Mouse (Mus musculus) limb, embryonic 10.5 days (tissue): ENCODE measurements around the gene Trappc3. TPM values are rescaled to one million over a fixed set of nuclear protein-coding genes. Genes with fewer than 3 reads are reported as not detected.
"Not testable (repeated sequence)": the region's sequence is repeated elsewhere in the genome, so short reads cannot be mapped to it uniquely, and the experiment has no call there.

Experiments used
- DNase-seq: peaks from one replicate; pipeline ENCODE4 v3.0.0-alpha.2; 2017; ENCODE audit warnings: low spot score
- H3K27ac ChIP-seq: fragments of 300-500 bp; sonication (generic); 2 replicates; pipeline ENCODE4 v1.5.1; 2016; ENCODE audit warnings: mild to moderate bottlenecking
- H3K27me3 ChIP-seq: fragments of 300-500 bp; sonication (generic); 2 replicates; pipeline ENCODE4 v1.6.1; 2016; ENCODE audit warnings: low read depth, mild to moderate bottlenecking; ENCODE audit not compliant: poor library complexity, severe bottlenecking
- H3K36me3 ChIP-seq: fragments of 300-500 bp; sonication (generic); 2 replicates; pipeline ENCODE4 v1.6.1; 2016; ENCODE audit warnings: mild to moderate bottlenecking, moderate library complexity
- H3K4me1 ChIP-seq: fragments of 300-500 bp; sonication (generic); 2 replicates; pipeline ENCODE4 v1.6.1; 2016
- H3K4me3 ChIP-seq: fragments of 300-500 bp; sonication (generic); 2 replicates; pipeline ENCODE4 v1.5.1; 2016; ENCODE audit warnings: mild to moderate bottlenecking, moderate library complexity
- H3K9me3 ChIP-seq: fragments of 300-500 bp; sonication (generic); replicated peaks from 2 replicates; pipeline ENCODE4 v1.6.1; 2016; ENCODE audit warnings: mild to moderate bottlenecking
- WGBS: fragments of 180-500 bp; shearing (Covaris S2); methylation state at CpG from one replicate; pipeline ENCODE4 v1.1.7; 2016; 5-methylcytosine and 5-hydroxymethylcytosine counted together
- polyA plus RNA-seq: library from polyadenylated mRNA; unstranded; fragments of >200 nt; fragmentation: Nextera tagmentation; extraction: Ambion mirVana; gene quantifications from 2 replicates; pipeline ENCODE4 v1.2.1, GENCODE M21; 2016

Trappc3 gene
- 83.1 and 95.3 TPM in 2 replicates for polyA plus RNA-seq

DNA sequence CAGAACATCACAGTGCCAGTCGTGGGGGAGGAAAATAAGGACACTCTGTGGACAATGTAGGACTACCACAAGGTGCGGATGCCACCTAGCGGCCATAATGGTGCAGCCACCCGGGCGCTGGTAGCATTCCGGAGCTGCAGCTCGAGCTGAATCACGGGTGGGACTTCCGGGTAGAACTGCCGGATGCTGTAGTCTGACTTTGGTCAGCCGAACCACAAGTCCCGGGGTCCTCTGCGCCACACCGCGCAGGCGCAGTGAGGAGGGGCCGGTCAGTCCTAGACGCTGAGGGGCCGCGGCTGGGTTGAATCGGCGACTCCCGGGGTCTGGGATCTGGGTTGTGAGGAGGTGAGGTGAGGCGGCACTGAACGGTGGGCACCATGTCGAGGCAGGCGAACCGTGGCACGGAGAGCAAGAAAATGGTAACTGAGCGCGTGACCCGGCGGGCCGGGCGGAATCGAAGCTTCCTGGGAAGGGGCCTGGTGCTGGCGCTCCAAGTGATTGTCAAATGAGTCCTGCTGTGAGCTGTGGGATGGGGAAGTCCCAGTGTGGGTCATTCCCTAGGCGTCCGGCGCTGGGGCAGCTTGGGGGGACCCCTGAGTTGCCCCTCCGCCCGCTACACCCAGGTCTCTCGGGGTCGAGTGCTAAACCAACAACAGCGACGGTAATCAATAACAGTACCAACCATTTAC lies at the start of gene Trappc3:
TSS of gene Trappc3 (plus strand) at position 207 of the 689 bp plus-strand sequence.
- Histone ChIP-seq H3K4me3 (peak within 1 kb of the TSS; percentile 86), H3K4me1 (peaks cover 56% of the 10 kb centered on the region), H3K27ac (peak within 1 kb of the TSS; percentile 91), H3K27me3 (no peaks in the 10 kb centered on the region), H3K36me3 (0 out of 2 replicates have a peak, but pooled peaks cover 4% of the 10 kb centered on the region), H3K9me3 (no peaks in the 10 kb centered on the region)
- WGBS: 2% methylated on average over 46 of the region's 46 CpGs
- DNase-seq: peak; percentile 99

DNA sequence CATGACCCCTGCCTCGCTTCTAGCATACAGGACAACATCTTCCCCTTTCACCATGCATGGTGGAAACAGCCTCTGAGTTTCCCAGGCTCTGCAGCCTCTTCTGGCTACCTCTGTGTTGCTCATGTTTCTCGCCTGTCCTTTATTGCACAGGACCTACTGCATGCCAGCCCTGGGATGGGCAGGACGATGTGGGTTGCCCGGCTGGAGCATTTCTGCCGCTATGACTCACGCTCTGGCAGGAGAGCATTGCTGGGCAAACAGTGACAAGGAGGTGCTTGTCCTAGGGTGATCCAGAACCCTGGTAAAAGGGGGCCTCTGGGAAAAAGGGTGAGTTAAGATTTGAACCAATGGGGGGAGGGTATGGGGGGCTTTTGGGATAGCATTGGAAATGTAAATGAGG lies 44.4 kb upstream of the Trappc3 start:
- Histone ChIP-seq H3K4me3 (no peak overlapping the region), H3K9me3 (no peaks in the 10 kb centered on the region), H3K27ac (no peak overlapping the region), H3K4me1 (no peaks in the 10 kb centered on the region), H3K27me3 (no peaks in the 10 kb centered on the region), H3K36me3 (no peaks in the 10 kb centered on the region)
- 86% methylated on average over 6 of the region's 6 CpGs for WGBS
- no peak for DNase-seq

DNA sequence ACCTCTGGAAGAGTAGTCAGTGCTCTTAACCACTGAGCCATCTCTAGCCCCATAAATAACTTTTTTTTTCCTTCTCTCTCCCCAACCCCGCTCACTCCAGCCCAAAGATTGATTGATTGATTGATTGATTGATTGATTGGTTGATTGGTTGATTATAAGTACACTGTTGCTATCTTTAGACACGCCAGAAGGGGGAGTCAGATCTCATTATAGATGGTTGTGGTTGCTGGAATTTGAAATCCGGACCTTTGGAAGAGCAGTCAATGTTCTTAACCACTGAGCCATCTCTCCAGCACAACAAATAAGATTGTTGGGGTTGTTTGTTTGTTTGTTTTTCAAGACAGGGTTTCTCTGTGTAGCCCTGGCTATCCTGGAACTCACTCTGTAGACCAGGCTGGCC lies 42.6 kb upstream of the Trappc3 start:
- H3K4me3 ChIP-seq, H3K27me3 ChIP-seq, DNase-seq, H3K4me1 ChIP-seq, H3K36me3 ChIP-seq, H3K27ac ChIP-seq, H3K9me3 ChIP-seq: not testable (repeated sequence)
- 62% methylated on average over 3 of the region's 3 CpGs for WGBS

DNA sequence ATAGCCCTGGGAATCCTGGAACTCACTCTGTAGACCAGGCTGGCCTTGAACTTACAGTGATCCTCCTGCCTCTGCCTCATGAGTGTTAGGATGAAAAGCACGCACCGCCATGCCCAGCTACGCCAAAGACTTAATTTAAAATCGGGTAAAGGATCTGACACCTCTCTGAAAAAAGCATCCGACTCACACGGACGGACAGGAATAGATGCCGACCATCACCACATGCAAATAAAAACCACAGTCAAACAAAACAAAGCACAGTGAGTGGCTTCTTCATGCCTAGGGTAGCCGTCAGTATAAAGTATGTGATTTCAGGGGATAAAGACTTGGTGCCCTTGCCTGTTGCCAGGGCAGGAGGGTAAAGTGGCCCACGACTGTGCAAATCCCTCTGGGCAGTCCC lies 42.1 kb upstream of the Trappc3 start:
- no peaks in the 10 kb centered on the region for H3K27me3 ChIP-seq
- no peaks in the 10 kb centered on the region for H3K9me3 ChIP-seq
- H3K4me1 ChIP-seq: no peaks in the 10 kb centered on the region
- H3K27ac ChIP-seq: no peak overlapping the region
- 95% methylated on average over 10 of the region's 10 CpGs for WGBS
- no peak overlapping the region for H3K4me3 ChIP-seq
- no peaks in the 10 kb centered on the region for H3K36me3 ChIP-seq
- DNase-seq: no peak

DNA sequence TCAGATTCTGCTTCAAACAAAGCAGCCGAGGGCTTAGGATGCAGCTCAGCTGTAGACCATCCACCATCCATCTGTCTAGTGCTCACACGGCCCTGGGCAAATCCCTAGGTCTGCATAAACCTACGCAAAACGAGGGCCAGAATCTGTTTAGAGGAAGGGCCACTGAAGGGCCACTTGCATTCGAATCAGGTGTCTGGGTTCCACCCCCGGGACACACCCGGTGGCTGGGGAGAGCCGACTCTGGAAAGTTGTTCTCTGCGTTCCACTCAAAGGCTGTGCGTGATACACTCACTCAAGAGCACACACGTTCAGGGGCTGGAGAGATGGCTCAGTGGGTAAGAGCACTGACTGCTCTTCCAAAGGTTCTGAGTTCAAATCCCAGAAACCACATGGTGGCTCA lies 39.5 kb upstream of the Trappc3 start:
- Histone ChIP-seq H3K27ac (no peak overlapping the region), H3K36me3 (no peaks in the 10 kb centered on the region), H3K4me1 (peaks cover 6% of the 10 kb centered on the region), H3K4me3 (no peak overlapping the region), H3K27me3 (no peaks in the 10 kb centered on the region), H3K9me3 (no peaks in the 10 kb centered on the region)
- no peak for DNase-seq
- WGBS: 91% methylated on average over 11 of the region's 11 CpGs

DNA sequence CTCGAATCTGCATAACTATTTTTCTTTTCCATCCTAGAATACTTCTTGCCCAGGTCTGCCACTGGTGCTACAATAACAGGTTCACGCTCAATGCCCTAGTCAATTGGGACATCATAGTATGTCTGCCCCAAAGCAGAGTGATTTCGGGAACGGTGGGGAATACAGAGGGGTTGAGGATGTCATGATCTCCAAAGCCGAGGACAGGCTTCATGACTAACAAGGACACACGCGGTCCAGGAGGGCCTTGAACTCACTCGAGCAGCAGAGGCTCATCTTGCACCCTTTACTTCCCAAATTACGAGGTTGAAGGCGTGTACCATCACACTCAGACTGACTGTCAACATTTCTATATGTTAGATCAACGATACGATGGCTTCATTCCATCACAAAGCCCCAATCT lies 35.5 kb upstream of the Trappc3 start:
- no peak overlapping the region for H3K4me3 ChIP-seq
- peaks cover 28% of the 10 kb centered on the region for H3K4me1 ChIP-seq
- no peak for DNase-seq
- H3K9me3 ChIP-seq: no peaks in the 10 kb centered on the region
- peaks cover 19% of the 10 kb centered on the region for H3K36me3 ChIP-seq
- H3K27me3 ChIP-seq: no peaks in the 10 kb centered on the region
- H3K27ac ChIP-seq: no peak overlapping the region
- 57% methylated on average over 12 of the region's 12 CpGs for WGBS

DNA sequence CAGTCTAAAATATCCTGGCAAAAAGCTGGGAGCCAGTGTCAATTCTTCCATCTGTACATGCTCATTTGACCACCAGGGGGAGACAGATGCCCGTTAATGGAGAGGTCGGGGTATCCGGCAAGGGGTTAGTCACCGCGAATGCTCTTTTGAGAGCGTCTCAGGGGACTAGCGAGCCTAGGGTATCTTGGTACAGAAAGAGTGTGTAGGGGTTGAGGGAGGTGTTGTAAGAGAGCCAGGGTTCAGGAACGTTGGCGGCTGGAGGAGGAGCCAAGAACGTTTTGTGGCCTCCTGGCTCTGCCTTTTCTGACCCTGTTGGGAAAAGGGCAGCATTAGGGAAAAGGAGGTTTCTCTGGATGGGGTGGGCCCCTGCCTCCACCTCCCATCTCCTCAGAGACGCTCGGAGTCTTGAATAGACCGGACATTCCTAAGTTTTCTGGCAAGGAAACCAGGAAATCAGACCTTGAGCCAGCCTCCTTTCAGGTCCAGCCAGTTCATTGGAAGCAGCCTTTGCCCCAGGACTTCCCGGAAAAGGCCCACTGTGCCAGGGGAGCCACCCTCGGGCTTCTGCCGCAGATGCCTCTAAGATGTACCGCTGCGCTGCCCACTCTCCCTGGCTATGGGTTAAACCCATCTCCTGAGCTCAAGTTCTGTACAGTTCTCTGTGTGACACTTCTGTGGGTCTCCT lies 34.9 kb upstream of the Trappc3 start:
- H3K4me3 ChIP-seq: peak overlapping the region; percentile 37
- 12% methylated on average over 18 of the region's 18 CpGs for WGBS
- H3K27ac ChIP-seq: peak overlapping the region; percentile 62
- peaks cover 25% of the 10 kb centered on the region for H3K36me3 ChIP-seq
- peaks cover 30% of the 10 kb centered on the region for H3K4me1 ChIP-seq
- no peaks in the 10 kb centered on the region for H3K9me3 ChIP-seq
- peak; percentile 89 for DNase-seq
- no peaks in the 10 kb centered on the region for H3K27me3 ChIP-seq

DNA sequence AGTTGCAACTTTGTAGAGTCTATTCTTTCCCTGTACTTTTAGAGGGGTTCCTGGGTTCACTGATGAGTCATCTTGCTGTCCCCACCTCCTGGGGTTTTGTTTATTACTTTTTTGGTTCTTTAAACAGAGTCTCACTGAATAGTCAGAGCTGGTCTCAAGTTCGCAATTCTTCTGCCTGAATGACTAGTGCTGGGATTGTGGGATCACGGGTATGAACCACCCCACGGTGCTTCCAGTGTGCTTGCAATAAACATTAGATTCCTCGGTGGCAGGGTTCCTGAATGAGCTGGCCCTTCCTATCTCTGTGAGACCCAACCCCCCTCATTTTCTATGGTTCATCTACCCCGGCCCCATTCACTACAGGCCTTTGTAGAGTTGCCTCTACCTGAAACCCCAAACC lies 34.0 kb upstream of the Trappc3 start:
- Histone ChIP-seq H3K4me1 (peaks cover 30% of the 10 kb centered on the region), H3K27ac (no peak overlapping the region), H3K4me3 (no peak overlapping the region), H3K36me3 (peaks cover 35% of the 10 kb centered on the region), H3K9me3 (no peaks in the 10 kb centered on the region), H3K27me3 (no peaks in the 10 kb centered on the region)
- 51% methylated on average over 5 of the region's 5 CpGs for WGBS
- DNase-seq: no peak

DNA sequence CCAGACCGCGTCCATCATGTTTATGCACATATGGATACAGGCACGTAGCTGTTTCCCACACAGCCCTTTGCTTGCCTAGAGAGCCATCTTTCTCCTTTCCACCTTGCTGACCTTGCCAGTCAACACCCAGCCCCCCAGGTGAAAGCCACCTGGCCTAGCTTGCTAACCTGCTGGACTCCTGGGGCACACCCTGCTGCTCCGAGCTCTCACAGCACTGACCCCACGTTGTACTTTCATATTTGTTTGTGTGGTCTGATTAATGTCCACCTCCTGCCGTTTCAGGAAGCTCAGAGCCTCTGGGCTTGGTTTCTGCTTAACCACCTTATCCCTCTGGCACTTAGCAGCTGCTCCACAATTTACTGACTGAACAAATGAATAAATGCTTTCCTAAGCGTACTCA lies 32.2 kb upstream of the Trappc3 start:
- Histone ChIP-seq H3K9me3 (no peaks in the 10 kb centered on the region), H3K27me3 (no peaks in the 10 kb centered on the region), H3K4me1 (peaks cover 30% of the 10 kb centered on the region), H3K36me3 (peaks cover 52% of the 10 kb centered on the region), H3K4me3 (no peak overlapping the region), H3K27ac (no peak overlapping the region)
- 75% methylated on average over 7 of the region's 7 CpGs for WGBS
- no peak for DNase-seq

DNA sequence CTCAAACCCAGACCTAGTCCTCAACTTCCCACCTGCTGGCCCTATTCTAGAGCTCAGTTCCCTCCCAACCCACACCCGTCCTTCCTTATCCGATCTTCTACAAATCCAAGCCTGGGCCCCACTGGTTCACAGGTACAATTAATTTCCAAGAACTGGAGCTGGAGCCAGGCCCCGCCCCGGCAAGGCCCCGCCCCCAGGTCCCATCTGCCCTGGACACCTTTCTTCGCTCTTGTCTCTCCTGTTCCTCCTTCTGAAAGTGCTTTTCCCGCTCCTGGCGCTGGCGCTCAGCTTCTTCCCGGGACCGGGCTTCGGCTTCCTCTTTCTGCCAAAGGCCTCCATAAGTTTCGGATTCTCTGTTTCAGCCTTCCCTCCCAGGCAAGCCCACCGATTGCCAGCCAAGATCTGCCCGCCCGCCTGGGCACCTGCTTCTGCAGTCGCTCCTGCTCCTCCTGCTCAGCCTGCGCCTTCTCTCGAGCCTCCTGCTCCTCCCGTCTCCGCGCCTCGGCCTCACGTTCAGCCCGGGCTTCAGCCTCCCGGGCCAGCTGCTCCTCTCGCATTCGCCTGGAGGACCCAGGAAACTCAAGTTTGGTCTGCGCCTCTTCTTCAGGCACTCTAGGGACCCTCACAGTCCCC lies 28.3 kb upstream of the Trappc3 start:
- no peak for DNase-seq
- H3K9me3 ChIP-seq: no peaks in the 10 kb centered on the region
- H3K36me3 ChIP-seq: peaks cover 91% of the 10 kb centered on the region
- H3K27ac ChIP-seq: no peak overlapping the region
- WGBS: 91% methylated on average over 29 of the region's 29 CpGs
- H3K4me3 ChIP-seq: no peak overlapping the region
- H3K4me1 ChIP-seq: peaks cover 32% of the 10 kb centered on the region
- 0 out of 2 replicates have a peak, but pooled peaks cover 6% of the 10 kb centered on the region for H3K27me3 ChIP-seq

DNA sequence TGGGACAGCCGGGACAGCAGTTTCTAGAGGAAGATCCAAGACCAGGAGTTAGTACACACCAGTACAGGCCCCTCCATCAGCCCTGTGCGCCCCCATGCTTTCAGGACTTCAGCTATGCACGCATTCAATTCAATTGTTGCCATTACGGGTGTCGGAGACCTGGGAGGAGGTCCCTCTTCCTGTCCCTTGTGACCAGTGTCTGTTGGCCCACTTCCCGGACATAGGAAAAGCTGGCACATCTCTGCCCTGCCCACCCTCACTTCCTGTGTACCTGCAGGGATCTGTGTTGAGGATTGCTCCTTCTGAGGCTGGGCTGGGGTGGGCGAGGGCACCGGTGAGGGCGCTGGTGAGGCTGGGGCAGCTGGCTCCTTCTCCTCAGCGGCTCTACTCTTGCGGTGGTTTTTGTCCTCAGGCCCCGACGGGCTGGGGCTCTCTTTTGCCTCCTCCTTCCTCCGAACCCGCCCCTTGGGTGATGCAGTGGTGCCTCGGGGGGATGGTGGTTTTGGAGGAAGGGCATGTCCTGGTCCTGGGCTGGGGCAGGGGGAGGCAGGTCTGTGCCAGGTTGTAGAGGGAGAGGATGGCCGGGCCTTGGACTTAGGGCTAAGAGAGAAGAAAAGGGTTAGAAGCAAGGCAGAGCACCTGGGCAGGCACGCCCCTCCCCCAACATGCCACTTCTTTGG lies 27.5 kb upstream of the Trappc3 start:
- 0 out of 2 replicates have a peak, but pooled peaks cover 6% of the 10 kb centered on the region for H3K27me3 ChIP-seq
- H3K9me3 ChIP-seq: no peaks in the 10 kb centered on the region
- peaks cover 99% of the 10 kb centered on the region for H3K36me3 ChIP-seq
- H3K27ac ChIP-seq: no peak overlapping the region
- DNase-seq: no peak
- no peak overlapping the region for H3K4me3 ChIP-seq
- 89% methylated on average over 18 of the region's 18 CpGs for WGBS
- peaks cover 32% of the 10 kb centered on the region for H3K4me1 ChIP-seq

DNA sequence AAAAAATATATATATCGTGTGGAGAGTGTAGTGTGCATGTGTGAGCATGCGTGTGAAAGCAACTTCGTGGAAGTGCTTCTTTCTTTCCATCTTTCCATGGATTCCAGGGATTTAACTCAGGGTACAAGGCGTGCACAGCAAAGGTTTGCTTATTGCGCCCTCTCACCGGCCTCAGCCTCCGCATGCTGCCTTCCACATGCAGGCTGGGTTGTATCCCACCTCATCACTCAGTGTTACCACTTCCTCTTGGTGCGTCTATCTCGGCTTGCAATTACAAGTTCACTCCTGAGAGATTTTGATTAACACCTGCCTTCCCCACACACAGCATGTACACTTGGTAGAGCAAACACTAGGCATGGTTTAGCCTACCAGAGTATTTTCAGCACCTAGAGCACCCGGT lies 26.9 kb upstream of the Trappc3 start:
- H3K4me1 ChIP-seq: peaks cover 28% of the 10 kb centered on the region
- 92% methylated on average over 10 of the region's 10 CpGs for WGBS
- H3K9me3 ChIP-seq: no peaks in the 10 kb centered on the region
- H3K27me3 ChIP-seq: 0 out of 2 replicates have a peak, but pooled peaks cover 6% of the 10 kb centered on the region
- no peak overlapping the region for H3K27ac ChIP-seq
- no peak for DNase-seq
- no peak overlapping the region for H3K4me3 ChIP-seq
- H3K36me3 ChIP-seq: peaks cover 100% of the 10 kb centered on the region
